Mouse (Mus musculus): ENCODE data around the gene Klhl2.

GRCm38 (mm10) chr8:64828466-64828865 is 21.4 kb downstream of the Klhl2 start:
- TF ChIP-seq CTCF (IDR thresholded peaks at IDR 0.05; ENCODE audit: low read depth, low read length) (no peak), POLR2A (IDR thresholded peaks at IDR 0.05; ENCODE audit: borderline replicate concordance, low read depth, low read length) (no peak)

Measured in bone marrow macrophage, adult 2 months (primary cell).